Mouse (Mus musculus): ENCODE data around the gene Kctd10. TPM values are rescaled to one million over a fixed set of nuclear protein-coding genes. Genes with fewer than 3 reads are reported as not detected.

Kctd10 gene
- 10 to 100 TPM; 16.8 to 21.1 TPM for total RNA-seq (2021)
- long read RNA-seq, experiment 1, transcript Kctd10-202 (7 exons, 3,103 nt): major isoform, 41 of 55 reads
- long read RNA-seq, experiment 1, transcript Kctd10-201 (7 exons, 1,026 nt): minor isoform, 6 of 55 reads
- long read RNA-seq, experiment 1, partial matches to known transcripts: 3 of 55 reads
- long read RNA-seq, experiment 1, other reads (novel, unspliced or antisense): 5 of 55 reads
- long read RNA-seq, experiment 2, transcript Kctd10-201 (7 exons, 1,026 nt): minor isoform, 5 of 53 reads
- long read RNA-seq, experiment 2, transcript Kctd10-202 (7 exons, 3,103 nt): major isoform, 41 of 53 reads
- long read RNA-seq, experiment 2, partial matches to known transcripts: 4 of 53 reads
- long read RNA-seq, experiment 2, other reads (novel, unspliced or antisense): 3 of 53 reads

DNA sequence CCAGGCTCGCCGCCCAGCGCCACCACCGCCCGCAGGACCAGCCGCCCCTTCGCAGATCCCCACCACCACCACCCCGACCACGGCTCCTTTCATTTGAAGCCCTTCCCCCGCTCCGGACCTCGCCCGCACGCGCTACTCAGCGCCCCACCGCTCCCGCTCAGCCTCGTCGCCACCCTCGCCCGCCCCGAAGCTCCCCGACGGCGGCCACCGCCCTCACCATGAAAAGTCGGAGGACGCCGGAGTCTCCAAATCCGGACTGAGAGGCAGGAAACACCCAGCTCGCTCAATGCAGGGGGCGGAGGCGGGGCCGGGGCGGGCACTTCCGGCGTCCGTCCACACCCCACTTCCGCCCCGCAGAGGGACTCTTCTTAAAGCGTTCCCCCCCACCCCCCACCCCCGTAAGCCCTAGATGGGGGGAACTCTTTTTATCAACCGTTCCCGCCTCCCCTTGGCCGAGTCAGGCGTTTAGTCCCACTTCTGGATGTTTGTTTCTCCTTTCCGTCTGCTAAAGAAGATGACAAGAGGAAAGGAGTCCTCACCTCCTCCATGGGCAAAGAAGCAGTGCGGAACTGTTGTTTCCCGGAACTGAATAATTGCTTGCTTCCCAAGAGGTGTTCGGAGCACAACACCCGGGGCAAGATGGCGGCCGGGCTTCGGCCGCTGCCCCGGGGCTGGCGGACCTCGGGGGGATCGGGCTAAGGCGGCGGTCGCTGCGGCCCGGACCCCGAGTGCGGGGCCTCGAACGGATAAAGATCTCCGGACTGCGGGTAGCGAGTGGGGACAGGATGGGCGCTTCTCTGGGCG lies at the start of gene Kctd10, which contains the start of gene Ube3b:
Gene Kctd10 (minus strand): TSS at position 300 of the 804 bp plus-strand sequence.
Gene Ube3b (plus strand): TSS at position 399 of the 804 bp plus-strand sequence.
- peak; percentile 90 for DNase-seq
- peak within 1 kb of the TSS; percentile 96 for H3K27ac ChIP-seq
- H3K4me3 ChIP-seq: peak within 1 kb of the TSS; percentile 90
- TF ChIP-seq CTCF (IDR thresholded peaks at IDR 0.05): no peak
- intact Hi-C loops (cut with DNase I): loop anchor here (5.0 kb wide), 2 partner anchors 62 to 68 kb away; partner anchors contain the start of genes Mmab and Mvk

GRCm38 (mm10) chr5:114429781-114430180 lies 49.5 kb upstream of the Kctd10 start:
- Histone ChIP-seq H3K4me3 (no peak overlapping the region), H3K27ac (no peak overlapping the region)
- no peak for TF ChIP-seq CTCF (IDR thresholded peaks at IDR 0.05)
- intact Hi-C loops (cut with DNase I): no loop called here
- peak; percentile 41 for DNase-seq

DNA sequence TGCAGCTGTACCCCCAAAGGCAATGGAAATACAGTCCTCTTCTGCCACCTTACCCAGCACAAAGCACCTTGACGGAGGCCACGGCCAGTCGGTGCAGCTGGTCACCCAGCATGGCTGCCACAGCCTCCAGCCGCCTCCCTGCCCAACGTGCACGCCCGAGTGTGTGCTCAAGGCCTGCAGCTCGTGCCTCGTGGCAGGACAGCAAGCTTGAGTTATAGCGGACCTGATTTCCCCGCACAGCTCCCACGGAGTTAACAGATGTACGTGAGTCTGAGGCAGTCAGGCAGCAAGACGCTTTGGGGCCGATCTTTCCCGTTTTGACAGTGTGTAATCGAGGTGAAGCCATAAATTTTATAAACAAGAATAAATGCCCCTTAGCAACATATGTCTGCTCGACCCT lies 48.3 kb upstream of the Kctd10 start:
- H3K27ac ChIP-seq: no peak overlapping the region
- TF ChIP-seq CTCF (IDR thresholded peaks at IDR 0.05): no peak
- DNase-seq: no peak
- no peak overlapping the region for H3K4me3 ChIP-seq
- intact Hi-C loops (cut with DNase I): no loop called here

GRCm38 (mm10) chr5:114426732-114427131 lies 46.4 kb upstream of the Kctd10 start:
- intact Hi-C loops (cut with DNase I): no loop called here
- Histone ChIP-seq H3K4me3 (no peak overlapping the region), H3K27ac (no peak overlapping the region)
- TF ChIP-seq CTCF (IDR thresholded peaks at IDR 0.05): no peak
- DNase-seq: no peak

- DNase-seq: no peak
- Histone ChIP-seq H3K4me3 (no peak overlapping the region), H3K27ac (no peak overlapping the region)
- intact Hi-C loops (cut with DNase I): no loop called here
- TF ChIP-seq CTCF (IDR thresholded peaks at IDR 0.05): no peak
Measured at GRCm38 (mm10) chr5:114423961-114424360, 43.7 kb upstream of the Kctd10 start.

GRCm38 (mm10) chr5:114422591-114422990 lies 42.3 kb upstream of the Kctd10 start:
- intact Hi-C loops (cut with DNase I): no loop called here
- TF ChIP-seq CTCF (IDR thresholded peaks at IDR 0.05): no peak
- no peak overlapping the region for H3K4me3 ChIP-seq
- DNase-seq: no peak
- no peak overlapping the region for H3K27ac ChIP-seq

DNA sequence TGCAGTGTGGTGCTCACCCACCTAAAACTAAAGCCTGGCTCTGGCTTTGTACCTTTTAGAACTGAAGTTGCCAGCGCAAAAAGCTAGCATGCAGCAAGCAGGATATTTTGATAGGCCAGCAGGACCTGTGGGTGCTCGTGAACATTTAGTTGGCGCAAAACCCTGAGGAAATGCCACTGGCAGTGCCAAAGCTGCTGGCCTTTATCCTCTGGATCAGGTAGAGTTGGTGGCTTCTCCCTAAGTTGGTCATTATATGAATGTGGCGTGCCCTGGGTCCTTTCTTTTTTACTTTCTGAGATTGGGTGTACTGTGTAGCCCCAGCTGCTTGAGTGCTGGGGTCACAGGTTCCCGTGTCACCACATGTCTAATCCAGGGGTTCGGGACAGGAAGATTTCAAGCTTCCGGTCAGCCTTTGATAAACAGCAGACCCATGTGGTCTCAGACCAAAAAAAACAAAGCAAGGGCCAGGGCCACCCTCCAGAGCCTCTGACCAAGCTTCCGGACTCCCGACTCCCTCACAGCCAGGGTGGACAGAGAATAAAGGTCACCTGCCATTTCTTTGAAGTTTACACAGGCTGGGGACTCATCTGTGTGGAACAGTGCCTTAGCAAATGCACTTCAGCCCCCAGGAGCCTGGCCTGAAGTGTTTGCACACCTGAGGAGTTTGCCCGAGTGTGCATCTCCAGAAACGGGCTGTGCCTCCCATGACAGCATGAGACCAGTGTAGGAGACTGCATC lies 41.4 kb upstream of the Kctd10 start:
- DNase-seq: no peak
- intact Hi-C loops (cut with DNase I): no loop called here

DNA sequence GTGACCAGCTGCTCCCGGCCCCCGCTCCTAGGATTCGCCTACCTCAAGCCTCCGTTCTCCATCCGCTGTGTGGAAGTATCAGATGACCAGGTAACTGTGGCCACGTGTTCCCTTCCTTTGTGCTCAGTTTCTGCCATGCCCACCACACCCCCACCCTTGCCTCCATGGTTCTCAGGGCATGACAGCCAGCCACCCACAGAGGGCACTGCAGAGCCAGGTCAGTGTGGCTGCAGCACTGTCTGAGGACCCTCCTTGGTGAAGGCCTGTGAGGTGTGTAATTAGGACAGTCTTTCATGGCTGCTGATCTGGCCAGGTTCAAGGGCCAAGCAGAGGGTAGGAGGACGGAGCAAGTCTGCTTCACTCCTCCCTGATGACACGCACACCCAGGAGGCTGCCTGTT lies 38.2 kb upstream of the Kctd10 start:
- Histone ChIP-seq H3K27ac (no peak overlapping the region), H3K4me3 (no peak overlapping the region)
- DNase-seq: no peak
- peak; percentile 33 for TF ChIP-seq CTCF (IDR thresholded peaks at IDR 0.05)
- intact Hi-C loops (cut with DNase I): no loop called here

More for the DNA sequence above, 41.4 kb upstream of the Kctd10 start:
- Histone ChIP-seq H3K4me3 (no peak overlapping the region), H3K27ac (no peak overlapping the region)
- TF ChIP-seq CTCF (IDR thresholded peaks at IDR 0.05): no peak

DNA sequence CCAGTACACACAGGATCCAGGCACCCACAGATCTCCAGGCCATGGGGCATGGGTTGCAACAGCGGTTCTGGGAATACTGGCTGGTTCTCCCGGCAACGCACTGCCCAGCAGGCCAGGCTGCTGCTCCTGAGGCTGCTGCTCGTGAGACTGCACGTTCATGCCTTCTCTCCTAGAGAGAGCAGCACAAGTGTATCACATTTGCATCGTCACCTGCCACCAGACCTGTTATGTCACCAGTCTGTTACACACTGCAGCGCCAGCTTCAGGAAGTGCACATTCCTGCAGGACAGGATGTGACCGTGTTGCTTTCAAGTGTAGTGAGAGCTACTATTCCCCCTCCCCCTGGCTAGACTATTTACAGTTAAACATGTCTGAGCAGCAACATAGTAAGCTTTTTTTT lies 36.5 kb upstream of the Kctd10 start:
- no peak for TF ChIP-seq CTCF (IDR thresholded peaks at IDR 0.05)
- intact Hi-C loops (cut with DNase I): no loop called here
- no peak overlapping the region for H3K4me3 ChIP-seq
- no peak overlapping the region for H3K27ac ChIP-seq
- no peak for DNase-seq

DNA sequence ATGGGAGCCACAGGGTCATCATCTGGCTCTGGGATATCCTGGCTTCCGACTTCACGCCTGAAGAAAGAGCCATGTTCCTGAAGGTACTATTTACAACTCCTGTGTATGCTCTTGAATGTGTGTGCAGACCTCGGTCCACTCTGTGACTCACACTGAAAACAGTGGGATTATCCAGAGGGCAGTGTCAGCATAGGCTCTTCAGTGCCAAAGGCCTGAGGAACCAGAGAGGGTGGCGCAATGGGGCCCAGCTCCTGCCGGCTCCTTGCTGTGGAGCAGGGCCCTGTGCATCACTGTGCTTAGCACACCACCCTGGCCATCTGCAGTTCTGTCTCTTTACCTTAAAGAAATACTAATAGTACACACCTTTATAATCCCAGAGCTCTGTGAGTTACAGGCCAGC lies 35.3 kb upstream of the Kctd10 start:
- DNase-seq: no peak
- no peak for TF ChIP-seq CTCF (IDR thresholded peaks at IDR 0.05)
- Histone ChIP-seq H3K4me3 (no peak overlapping the region), H3K27ac (no peak overlapping the region)
- intact Hi-C loops (cut with DNase I): no loop called here

- TF ChIP-seq CTCF (IDR thresholded peaks at IDR 0.05): no peak
- H3K4me3 ChIP-seq: no peak overlapping the region
- intact Hi-C loops (cut with DNase I): no loop called here
- H3K27ac ChIP-seq: peak overlapping the region; percentile 53
- peak; percentile 66 for DNase-seq
Measured at GRCm38 (mm10) chr5:114413067-114413735, 32.9 kb upstream of the Kctd10 start.

Measured in gastrocnemius, adult 2 months (tissue).